Mouse (Mus musculus) ES-E14 (cell line): ENCODE results near the gene St3gal2.

Experiments used
- HCFC1 ChIP-seq: IDR thresholded peaks from 2 replicates; pipeline ENCODE4 v1.6.1; 2012; ENCODE audit warnings: low read length, inconsistent platforms, borderline replicate concordance; ENCODE audit not compliant: insufficient read depth
- MAFK ChIP-seq: IDR thresholded peaks from 2 replicates; pipeline ENCODE4 v1.6.1; 2014; ENCODE audit warnings: mild to moderate bottlenecking, low read depth, low read length, inconsistent platforms; ENCODE audit not compliant: insufficient read depth
- ZNF384 ChIP-seq: IDR thresholded peaks from 2 replicates; pipeline ENCODE4 v1.6.1; 2012; ENCODE audit warnings: low read depth, low read length, inconsistent platforms

DNA sequence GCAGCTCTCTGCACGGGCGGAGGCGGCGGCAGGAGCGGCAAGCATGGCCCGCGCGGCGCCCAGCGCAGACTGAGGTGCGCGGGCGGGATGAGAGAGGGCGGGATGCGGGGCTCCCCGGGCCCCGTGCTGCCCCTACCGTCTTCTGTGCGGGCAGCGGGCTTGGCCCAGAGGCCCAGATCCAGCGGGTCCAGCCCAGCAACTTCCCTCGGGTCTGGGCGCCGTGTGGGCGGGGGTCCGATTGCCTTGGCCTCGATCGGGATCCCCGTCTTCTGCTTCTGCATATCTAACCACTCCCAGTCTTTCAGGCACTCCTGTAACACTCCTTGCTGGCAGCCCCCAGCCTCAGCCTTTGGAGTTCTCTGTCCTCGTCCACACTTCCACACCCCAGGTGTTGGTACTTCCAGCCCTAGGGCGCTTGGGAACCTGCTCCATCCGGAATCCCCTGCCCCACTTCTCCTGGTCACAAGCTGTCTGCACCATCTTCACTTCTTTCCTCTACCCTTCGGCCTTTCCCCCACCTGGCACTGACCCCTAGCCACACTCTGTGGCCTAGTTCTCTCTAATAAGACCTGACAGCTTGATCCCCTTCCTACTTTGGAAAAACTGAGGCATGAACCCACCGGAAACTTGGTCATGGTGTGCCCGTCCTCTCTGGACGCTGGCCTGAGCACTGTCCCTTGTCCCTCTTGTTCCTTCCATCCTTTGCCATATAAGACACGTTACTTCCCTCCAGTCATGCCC is 480 bp downstream of the St3gal2 start:
- no peak for TF ChIP-seq MAFK
- no peak for TF ChIP-seq ZNF384
- TF ChIP-seq HCFC1: no peak
